Mouse (Mus musculus) testis, postnatal 14 days (tissue): ENCODE data around the gene Rpgrip1.
"Not testable (repeated sequence)": the region's sequence is repeated elsewhere in the genome, so short reads cannot be mapped to it uniquely, and the experiment has no call there.

Experiments
- DNase-seq: peaks from one replicate; pipeline ENCODE4 v3.0.0; 2021; ENCODE audit warnings: low spot score

Rpgrip1 gene

DNA sequence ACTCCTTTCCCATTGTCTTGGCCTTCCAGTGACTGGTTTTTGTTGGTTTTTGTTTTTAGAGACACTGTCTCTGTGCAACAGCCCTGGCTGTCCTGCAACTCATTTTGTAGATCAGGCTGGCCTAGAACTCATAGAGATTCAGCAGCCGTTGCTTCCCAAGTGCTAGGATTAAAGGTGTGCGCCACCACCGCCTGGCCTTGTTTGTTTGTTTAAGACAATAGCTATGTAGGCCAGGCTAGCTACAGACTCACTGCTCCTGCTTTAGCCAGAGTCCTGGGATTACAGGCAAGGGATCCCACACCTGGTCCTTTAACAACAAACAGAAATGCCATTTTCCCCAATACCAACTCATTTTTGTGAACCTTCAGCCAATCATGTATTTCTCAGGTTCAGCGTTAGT is at the start of gene Rpgrip1:
Gene Rpgrip1 (plus strand): TSS at position 359 of the 400 bp plus-strand sequence.
- DNase-seq, result no peak

GRCm38 (mm10) chr14:52060800-52061199 is 49.7 kb upstream of the Rpgrip1 start:
- DNase-seq, result no peak

GRCm38 (mm10) chr14:52061798-52062197 is 48.7 kb upstream of the Rpgrip1 start:
- no peak for DNase-seq

DNA sequence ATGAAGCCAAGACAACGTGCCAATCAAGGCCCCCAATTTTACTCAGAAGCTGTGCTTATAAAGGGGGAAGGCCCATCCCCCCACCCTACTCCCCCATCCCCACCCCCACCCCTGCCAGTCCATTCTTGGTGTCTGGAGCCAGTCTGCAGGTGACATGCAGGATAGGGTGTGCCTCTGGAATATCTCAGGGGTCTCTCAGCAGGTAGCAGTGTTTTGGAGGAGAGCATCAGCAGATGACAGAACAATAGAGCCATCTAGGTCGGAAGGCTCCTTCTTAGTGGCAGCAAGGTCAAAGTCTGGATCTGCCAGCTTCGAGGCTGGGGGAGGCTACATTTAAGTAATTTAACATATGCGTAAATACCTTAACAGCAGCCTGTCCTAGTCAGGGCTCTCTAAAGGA is 44.4 kb upstream of the Rpgrip1 start:
- no peak for DNase-seq

DNA sequence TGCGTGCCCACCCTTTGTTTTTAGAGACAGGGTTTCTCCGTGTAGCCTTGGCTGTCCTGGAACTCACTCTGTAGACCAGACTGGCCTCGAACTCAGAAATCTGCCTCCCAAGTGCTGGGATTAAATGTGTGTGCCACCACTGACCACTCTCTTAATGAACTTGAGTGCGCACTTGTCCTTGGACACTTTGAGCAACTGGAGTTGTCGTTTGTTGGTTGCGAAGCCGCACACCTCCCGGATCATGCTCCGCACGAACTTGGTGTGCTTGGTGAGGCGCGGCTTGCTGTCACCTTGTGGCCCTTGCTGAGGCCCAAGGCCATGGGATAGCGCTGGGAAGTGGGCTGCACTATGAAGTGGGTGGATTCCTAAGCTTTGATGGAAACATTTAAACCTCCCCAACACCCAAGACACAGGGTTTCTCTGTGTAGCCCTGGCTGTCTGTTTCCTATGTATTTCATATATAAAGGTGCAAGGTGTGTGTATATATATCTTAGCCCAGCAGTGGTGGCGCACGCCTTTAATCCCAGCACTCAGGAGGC is 38.8 kb upstream of the Rpgrip1 start:
- DNase-seq, result no peak

GRCm38 (mm10) chr14:52083083-52083482 is 27.4 kb upstream of the Rpgrip1 start:
- no peak for DNase-seq

- no peak for DNase-seq
These were observed 16.0 kb upstream of the Rpgrip1 start for GRCm38 (mm10) chr14:52094533-52094932.

GRCm38 (mm10) chr14:52097191-52097590 is 13.3 kb upstream of the Rpgrip1 start:
- DNase-seq, result not testable (repeated sequence)

DNA sequence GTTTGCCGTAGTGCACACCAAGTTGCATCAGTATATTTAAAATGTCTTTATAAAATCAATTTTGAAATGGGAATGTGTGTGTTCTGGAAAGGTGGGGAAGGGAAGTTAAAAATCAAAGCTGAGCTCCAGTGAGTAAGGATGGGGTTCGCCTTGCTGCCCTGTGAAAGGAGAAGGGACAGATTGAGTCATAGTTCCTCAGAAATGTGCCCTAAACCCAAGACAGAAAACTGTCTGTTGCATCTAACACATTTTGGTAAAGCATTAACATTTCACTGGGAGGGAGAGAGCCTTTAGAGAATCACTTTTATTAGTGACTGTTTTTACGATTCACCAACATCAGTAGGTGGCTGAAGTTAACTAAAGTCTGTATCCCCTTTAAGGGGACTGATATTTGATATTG is 12.1 kb upstream of the Rpgrip1 start:
- DNase-seq, result not testable (repeated sequence)

DNA sequence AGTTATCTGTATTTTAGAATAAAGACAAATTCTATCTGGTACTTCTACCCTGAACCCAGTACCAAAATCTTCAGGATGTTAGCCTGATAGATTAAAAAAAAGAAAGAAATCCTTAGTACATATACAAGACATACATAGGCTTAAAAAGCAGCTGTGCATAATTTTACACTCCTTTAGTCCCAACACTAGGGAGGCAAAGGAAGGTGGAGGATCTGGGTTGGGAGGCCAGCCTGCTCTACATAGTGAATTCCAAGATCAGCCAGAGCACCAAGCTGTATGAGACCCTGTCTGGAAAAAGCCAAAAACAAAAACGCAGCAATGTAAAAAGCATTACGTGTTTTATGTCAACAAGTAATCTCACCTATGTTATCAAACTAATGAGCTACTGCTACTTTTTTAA is 10.9 kb upstream of the Rpgrip1 start:
- no peak for DNase-seq

- no peak for DNase-seq
These were observed 10.1 kb upstream of the Rpgrip1 start for GRCm38 (mm10) chr14:52100170-52100960.

DNA sequence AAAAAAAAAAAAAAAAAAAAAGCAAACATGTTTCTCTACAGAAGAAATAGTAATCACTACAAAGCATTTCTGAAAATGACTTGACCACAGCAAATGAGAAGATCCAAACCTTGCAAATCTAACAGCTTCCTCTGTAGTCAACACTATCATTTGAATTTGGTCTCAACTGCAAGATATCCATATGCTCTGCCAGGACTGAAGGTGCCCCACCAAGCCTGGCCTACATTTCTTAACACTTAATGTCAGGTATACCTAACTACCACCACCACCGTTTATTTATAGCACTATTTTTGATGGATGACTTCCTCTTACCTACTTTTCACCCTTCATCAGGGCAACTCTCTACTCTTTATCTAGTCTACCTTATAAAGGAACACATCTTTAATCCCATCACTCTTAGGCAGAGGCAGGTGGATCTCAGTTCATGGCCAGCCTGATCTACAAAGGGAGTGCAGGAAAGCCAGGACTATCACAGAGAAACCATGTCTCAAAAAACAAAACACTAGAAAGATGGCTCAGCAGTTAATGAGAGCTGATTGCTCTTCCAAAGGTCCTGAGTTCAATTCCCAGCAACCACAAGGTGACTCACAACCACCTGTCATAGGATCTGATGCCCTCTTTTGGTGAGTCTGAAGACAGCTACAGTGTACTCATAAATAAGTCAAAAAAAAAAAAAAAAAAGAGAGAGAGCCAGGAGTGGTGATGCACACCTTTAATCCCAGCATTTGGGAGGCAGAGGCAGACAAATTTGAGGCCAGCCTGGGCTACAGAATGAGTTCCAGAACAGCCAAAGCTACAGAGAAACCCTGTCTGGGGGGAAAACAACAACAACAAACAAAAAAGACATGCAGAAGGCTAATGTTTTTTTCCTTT is 9.0 kb upstream of the Rpgrip1 start:
- no peak for DNase-seq

DNA sequence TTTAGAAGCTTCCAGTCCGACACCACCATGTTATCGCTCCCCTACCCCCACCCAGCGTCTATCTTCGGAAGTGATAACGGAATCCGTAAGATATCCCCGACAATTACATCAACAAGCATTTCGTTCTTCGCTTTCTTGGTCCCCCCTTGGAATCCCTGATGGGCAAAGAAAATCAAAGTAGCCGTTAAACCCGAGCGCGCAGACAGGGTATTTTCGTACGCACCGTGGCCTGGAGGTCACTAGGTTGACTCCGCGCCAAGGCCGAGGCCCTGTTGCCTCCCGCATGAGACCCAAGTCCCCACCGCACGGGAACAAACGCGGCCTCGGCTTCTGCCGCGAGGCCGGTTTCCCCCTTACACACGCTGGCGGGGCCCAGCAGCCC is 7.0 kb upstream of the Rpgrip1 start:
- no peak for DNase-seq

GRCm38 (mm10) chr14:52103856-52104676 is 6.4 kb upstream of the Rpgrip1 start, which contains the start of gene Hnrnpc:
Hnrnpc (minus strand) TSS chr14:52104028.
- DNase-seq, result peak; percentile 100

GRCm38 (mm10) chr14:52104677-52105285 is 5.7 kb upstream of the Rpgrip1 start:
- DNase-seq, result no peak

DNA sequence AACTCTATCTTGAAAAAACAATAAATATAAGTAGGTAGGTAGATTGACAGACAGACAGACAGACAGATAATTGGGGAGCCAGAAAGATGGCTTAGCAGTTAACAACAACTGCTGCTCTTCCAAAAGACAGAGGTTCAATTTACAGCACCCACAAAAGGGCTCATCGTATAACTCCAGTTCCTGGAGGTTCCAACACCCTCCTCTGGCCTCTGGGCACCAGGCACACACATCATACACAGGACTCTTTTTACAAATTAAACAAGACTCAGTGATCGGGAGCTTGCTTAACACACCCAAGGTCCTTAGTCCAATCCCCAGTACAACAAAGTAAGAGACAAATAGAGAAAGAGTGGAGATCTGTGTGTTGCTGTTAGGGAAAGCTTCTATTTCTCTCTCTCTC is 5.2 kb upstream of the Rpgrip1 start:
- DNase-seq, result no peak

DNA sequence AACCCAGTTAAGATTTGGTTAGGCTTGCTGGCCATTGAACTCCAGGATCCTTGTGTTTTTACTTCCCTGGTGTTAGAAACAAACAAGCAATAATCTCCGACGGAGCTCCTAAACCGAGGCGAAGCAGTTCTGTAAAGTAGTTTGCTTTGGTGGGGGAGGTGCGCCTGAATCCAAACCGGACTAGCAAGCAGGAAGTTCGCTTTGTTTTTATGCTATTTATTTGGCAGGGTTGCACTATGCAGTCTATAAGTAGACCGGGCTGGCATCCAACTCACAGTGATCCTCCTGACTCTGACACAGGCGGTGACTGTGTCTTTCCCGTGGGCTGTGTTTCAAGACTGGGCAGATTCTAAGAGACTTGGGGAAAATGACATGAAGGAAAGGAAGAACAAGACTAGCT is 3.8 kb upstream of the Rpgrip1 start:
- peak; percentile 25 for DNase-seq

- DNase-seq, result no peak
These were observed 2.5 kb upstream of the Rpgrip1 start for GRCm38 (mm10) chr14:52108025-52108424.

DNA sequence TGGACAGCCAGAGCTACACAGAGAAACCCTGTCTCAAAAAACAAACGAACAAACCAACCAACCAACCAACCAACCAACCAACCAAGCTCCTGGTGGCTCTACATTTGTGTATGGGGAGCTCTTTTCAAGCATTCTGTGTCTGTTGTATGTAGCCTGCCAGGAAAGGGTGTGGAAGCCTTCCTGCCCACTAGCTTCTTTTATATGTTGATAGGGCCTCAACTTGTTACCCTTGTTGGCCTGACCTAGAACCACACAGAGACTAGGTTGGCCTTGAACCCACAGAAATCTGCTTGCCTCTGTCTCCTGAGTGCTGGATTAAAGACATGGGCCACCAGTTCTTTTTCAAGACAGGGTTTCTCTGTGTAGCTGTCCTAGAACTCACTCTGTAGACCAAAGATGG is 3.6 kb downstream of the Rpgrip1 start:
- DNase-seq, result no peak

DNA sequence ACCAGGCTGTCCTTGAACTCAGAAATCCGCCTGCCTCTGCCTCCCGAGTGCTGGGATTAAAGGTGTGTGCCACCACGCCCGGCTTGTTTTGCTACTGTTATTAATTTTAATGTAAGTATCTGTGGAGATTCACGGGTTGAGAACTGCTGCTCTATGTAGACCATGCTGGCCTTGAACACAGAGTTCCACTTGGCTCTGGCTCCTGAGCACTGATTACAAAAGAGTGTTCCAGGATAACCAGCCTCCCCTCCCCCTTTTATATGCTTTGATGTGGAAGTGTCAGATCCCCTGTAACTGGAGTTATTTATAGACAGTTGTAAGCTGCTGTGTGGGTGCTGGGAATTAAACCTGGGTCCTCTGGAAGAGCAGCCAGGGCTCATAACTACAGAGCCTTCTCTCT is 6.7 kb downstream of the Rpgrip1 start:
- no peak for DNase-seq

DNA sequence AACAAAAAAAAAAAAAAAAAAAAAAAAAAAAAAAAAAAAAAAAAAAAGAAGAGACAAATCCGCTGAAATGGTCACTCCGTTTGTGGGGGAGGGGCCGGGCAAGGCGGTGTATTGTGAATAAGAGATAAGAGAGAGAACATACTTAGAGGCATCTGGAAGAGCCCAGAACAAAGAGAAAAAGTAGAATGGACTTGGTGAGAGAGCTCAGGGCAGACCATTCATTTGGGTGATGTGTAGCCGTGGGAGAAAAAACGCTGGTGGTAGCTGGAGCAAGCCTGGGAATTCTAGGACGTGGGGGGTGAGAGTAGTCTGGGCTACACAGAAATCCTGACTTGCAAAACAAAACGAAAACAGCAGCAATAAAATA is 7.9 kb downstream of the Rpgrip1 start:
- DNase-seq, result no peak
